Comparison of ENCODE assay signal across 8 mouse cellular contexts in genomic region chr7:45370475-45371311, GRCm38 (mm10). TPM values are rescaled to one million over a fixed set of nuclear protein-coding genes. Genes with fewer than 3 reads are reported as not detected.
DNase-seq lines count a peak whose midpoint lies in the region; ATAC-seq and TF ChIP-seq lines count a peak whose summit lies in the region.

Lin7b (minus strand) TSS chr7:45370583.

- peak; percentile 54 for ATAC-seq in hindbrain, postnatal 0 days

- peaks cover 3% of the 10 kb centered on the region; the same call in 1 of the 2 replicates for H3K4me1 ChIP-seq in cortical plate, adult 2 months (ENCODE audit: control insufficient read depth, insufficient read depth, low read length)
- peaks cover 4% of the 10 kb centered on the region; the same call in 1 of the 2 replicates for H3K4me1 ChIP-seq in hindbrain, postnatal 0 days (ENCODE audit: insufficient read depth, low read length)

- WGBS in hindbrain, postnatal 0 days = 10% methylated on average over 28 of the region's 28 CpGs

- TF ChIP-seq CTCF in cortical plate, adult 2 months (IDR thresholded peaks at IDR 0.05; ENCODE audit: extremely low read depth, insufficient read depth, low read length) = no peak
- peak; percentile 48 for TF ChIP-seq CTCF in hindbrain, postnatal 0 days (IDR thresholded peaks at IDR 0.05; ENCODE audit: low read depth)

- peak within 1 kb of the TSS; percentile 90 for H3K4me3 ChIP-seq in cortical plate, adult 2 months (ENCODE audit: insufficient read depth, low read length)
- peak within 1 kb of the TSS; percentile 50 for H3K4me3 ChIP-seq in hindbrain, postnatal 0 days (ENCODE audit: low read length)

- H3K4me2 ChIP-seq in hindbrain, postnatal 0 days (ENCODE audit: low read depth, low read length) = peak within 1 kb of the TSS; percentile 76

- H3K9ac ChIP-seq in hindbrain, postnatal 0 days (replicated peaks; ENCODE audit: low read length) = peak within 1 kb of the TSS; percentile 48

- peaks cover 5% of the 10 kb centered on the region for H3K36me3 ChIP-seq in hindbrain, postnatal 0 days (ENCODE audit: insufficient read depth, low read length)

- peak within 1 kb of the TSS; percentile 73 for H3K27ac ChIP-seq in cortical plate, adult 2 months (ENCODE audit: insufficient read depth, low read length)
- peak within 1 kb of the TSS; percentile 49 for H3K27ac ChIP-seq in hindbrain, postnatal 0 days

- peak; percentile 98 for DNase-seq in ZHBTc4 (ENCODE audit: low read depth, low spot score)
- DNase-seq in gastrocnemius, adult 8-10 months (ENCODE audit: low spot score in 2 of 2) = peak; percentile 73 to 80
- DNase-seq in hindbrain, postnatal 0 days (ENCODE audit: low spot score) = peak; percentile 89
- DNase-seq in left cerebral cortex, adult 18-20 months (ENCODE audit: low spot score in 2 of 2) = peak; percentile 91 to 94
- DNase-seq in lung, postnatal 4 days = peak; percentile 88 to 92
- peak; percentile 78 for DNase-seq in retina, postnatal 7 days (ENCODE audit: low read depth, low spot score)
- DNase-seq in urinary bladder, adult 18-20 months (ENCODE audit: low spot score in 2 of 2) = peak; percentile 83 to 89

- no peaks in the 10 kb centered on the region for H3K27me3 ChIP-seq in hindbrain, postnatal 0 days (ENCODE audit: insufficient read depth, low read length)

- no peaks in the 10 kb centered on the region for H3K9me3 ChIP-seq in hindbrain, postnatal 0 days (ENCODE audit: low read length)

- 0 out of 2 replicates have a peak, but pooled peaks have one; percentile 64 for TF ChIP-seq POLR2A in cortical plate, adult 2 months (IDR thresholded peaks at IDR 0.05; ENCODE audit: extremely low read depth, insufficient read depth, low read length)

RNA-seq across cellular contexts. Expression of gene Lin7b, which starts in this region (rescaled TPM):
- polyA plus RNA-seq in cortical plate, adult 2 months (2012; rRNA removed) = 336 TPM in 2 replicates
- not detected for total RNA-seq in gastrocnemius, adult 8-10 months (2022)
- 87.4 and 94.2 TPM in 2 replicates for total RNA-seq in hindbrain, postnatal 0 days (2014; rRNA removed)
- 69.3 and 76.1 TPM in 2 replicates for polyA plus RNA-seq in hindbrain, postnatal 0 days (2015; fragmentation: Nextera tagmentation; extraction: Ambion mirVana)
- total RNA-seq in left cerebral cortex, adult 18-20 months (2021) = 100 to 1,000 TPM; 133 to 165 TPM

Comparison
In these comparisons a context has a peak if more than half of its experiments do, and no peak if none do; other contexts are left out.
1. Peak in every context shown above with its lines: DNase-seq, ATAC-seq, H3K4me3 ChIP-seq and H3K27ac ChIP-seq.
2. RNA of gene Lin7b (total RNA-seq): 133 to 165 TPM in left cerebral cortex, adult 18-20 months and 87.4 to 94.2 TPM in hindbrain, postnatal 0 days; not detected in gastrocnemius, adult 8-10 months; every median in the first group is over 10 times any median in the second.
3. Peak in DNase-seq in gastrocnemius, adult 8-10 months; RNA of the gene not detected or under 1 TPM.